Mouse (Mus musculus): ENCODE results near the gene Gbp3. TPM values are rescaled to one million over a fixed set of nuclear protein-coding genes. Genes with fewer than 3 reads are reported as not detected.

Gbp3 gene
- 6.8 and 7.4 TPM in 2 replicates for polyA plus RNA-seq (2015; fragmentation: Nextera tagmentation; extraction: Ambion mirVana)

GRCm38 (mm10) chr3:142559632-142560228 lies at the start of gene Gbp3:
TSS of gene Gbp3 (plus strand) at chr3:142560026.

DNA sequence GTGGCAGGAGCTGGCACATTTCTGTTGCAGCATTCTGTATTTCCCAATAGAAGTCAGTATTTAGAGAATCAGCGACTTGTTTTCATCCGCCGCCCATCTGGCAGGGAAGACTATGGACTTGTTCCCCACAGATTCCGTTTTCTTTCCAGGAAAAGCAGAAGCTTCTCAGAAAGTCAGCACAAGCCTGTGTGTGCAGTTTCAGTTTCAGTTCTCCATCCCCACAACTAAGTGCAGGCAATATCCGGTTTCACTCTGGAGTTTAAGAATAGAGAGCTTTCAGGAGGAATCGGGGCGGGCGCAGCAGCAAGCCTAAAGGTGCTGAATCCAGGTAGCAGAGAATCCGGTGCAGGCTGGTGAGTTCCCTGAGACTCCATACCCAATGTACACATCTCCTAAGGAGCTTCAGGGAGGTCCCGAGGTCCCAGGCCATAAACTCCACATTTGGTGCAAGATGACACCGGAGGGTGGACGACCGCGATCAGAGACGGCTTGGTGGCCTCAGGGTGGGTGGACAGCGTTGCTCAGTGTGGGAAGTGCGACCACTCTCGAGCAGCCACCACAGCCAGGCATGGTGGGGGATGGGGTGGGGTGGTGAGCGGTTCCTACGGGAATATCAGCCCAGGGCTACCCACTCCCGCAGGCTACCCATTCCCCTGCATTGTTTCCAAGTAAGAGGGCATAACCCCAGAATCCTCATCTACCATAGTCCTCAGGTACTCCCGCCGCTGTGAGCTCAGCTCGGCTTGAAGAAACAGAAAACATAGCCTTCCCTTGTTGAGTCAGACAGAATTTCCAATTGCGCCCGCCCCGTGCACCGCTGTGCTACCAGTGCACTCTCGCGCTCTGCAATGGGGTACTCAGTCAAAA lies 29.5 kb upstream of the Gbp3 start, which contains the start of gene Gbp7:
Gene Gbp7 (plus strand): TSS at position 256 of the 867 bp plus-strand sequence.

DNA sequence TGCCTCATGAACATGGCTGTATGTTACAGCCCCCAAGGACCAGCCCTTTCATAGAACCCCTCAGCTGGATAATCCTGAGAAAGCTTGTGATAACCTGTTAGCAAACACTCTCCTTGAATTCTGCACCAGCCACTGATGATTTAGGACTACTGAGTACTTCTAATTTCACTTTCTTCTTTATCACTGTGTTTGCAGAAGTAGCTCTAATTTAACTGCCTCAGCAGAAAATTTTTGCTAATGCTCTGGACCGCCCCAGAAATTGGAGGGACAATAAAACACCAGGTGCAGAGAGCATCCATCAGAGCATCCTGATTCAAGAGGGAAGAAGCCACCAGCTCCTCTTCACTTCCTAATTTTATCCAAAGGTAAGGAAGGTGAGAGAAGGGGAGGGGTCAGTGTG lies 34.7 kb downstream of the Gbp3 start, which contains the start of gene Gbp2b:
Gene Gbp2b (plus strand): TSS at position 301 of the 400 bp plus-strand sequence.

GRCm38 (mm10) chr3:142620111-142620955 lies 60.5 kb downstream of the Gbp3 start, which contains the start of gene Gbp2:
TSS of gene Gbp2 (plus strand) at chr3:142620602.

Other genes with a start within 250 kb of the Gbp3 start
- 569 and 792 TPM in 2 replicates for gene Pdlim5, start 164.3 kb upstream of the Gbp3 start, polyA plus RNA-seq (2015; fragmentation: Nextera tagmentation; extraction: Ambion mirVana)
- gene Gbp5, start 66.0 kb upstream of the Gbp3 start, polyA plus RNA-seq (2015; fragmentation: Nextera tagmentation; extraction: Ambion mirVana): 0.26 and 0.44 TPM in 2 replicates
- 6.9 and 8.1 TPM in 2 replicates for gene Gbp7, start 29.7 kb upstream of the Gbp3 start, polyA plus RNA-seq (2015; fragmentation: Nextera tagmentation; extraction: Ambion mirVana)
- not detected in 2 replicates for gene Gbp2b, start 34.8 kb downstream of the Gbp3 start, polyA plus RNA-seq (2015; fragmentation: Nextera tagmentation; extraction: Ambion mirVana)
- 2.7 and 3.1 TPM in 2 replicates for gene Gbp2, start 60.6 kb downstream of the Gbp3 start, polyA plus RNA-seq (2015; fragmentation: Nextera tagmentation; extraction: Ambion mirVana)
- gene Kyat3, start 141.0 kb downstream of the Gbp3 start, polyA plus RNA-seq (2015; fragmentation: Nextera tagmentation; extraction: Ambion mirVana): 9.6 and 11.7 TPM in 2 replicates
- 44.4 and 44.9 TPM in 2 replicates for gene Gtf2b, start 205.0 kb downstream of the Gbp3 start, polyA plus RNA-seq (2015; fragmentation: Nextera tagmentation; extraction: Ambion mirVana)